Mouse (Mus musculus) adrenal gland, postnatal 10 days (tissue): ENCODE measurements around the gene Cotl1. TPM values are rescaled to one million over a fixed set of nuclear protein-coding genes. Genes with fewer than 3 reads are reported as not detected.
"Not testable (repeated sequence)": the region's sequence is repeated elsewhere in the genome, so short reads cannot be mapped to it uniquely, and the experiment has no call there.

Source experiments
- DNase-seq: peaks from one replicate; pipeline ENCODE4 v3.0.0; 2021; ENCODE audit warnings: mixed read lengths
- long read RNA-seq, 2 experiments: library from polyadenylated mRNA; stranded (forward); transcript quantifications; one replicate each; pipeline ENCODE4 v2.0.0; 2021
- total RNA-seq, 2 experiments: library from RNA; stranded (reverse); gene quantifications; 2 replicates each; pipeline ENCODE4 v1.2.3; 2021

The Cotl1 gene
- total RNA-seq = 10 to 100 TPM; 68.0 to 77.5 TPM
- long read RNA-seq, experiment 1, transcript Cotl1-201 (4 exons, 1,596 nt) = major isoform, 54 of 68 reads
- long read RNA-seq, experiment 1, partial matches to known transcripts = 1 of 68 reads
- long read RNA-seq, experiment 1, other reads (novel, unspliced or antisense) = 13 of 68 reads
- long read RNA-seq, experiment 2, transcript Cotl1-201 (4 exons, 1,596 nt) = major isoform, 32 of 37 reads
- long read RNA-seq, experiment 2, partial matches to known transcripts = 5 of 37 reads
- long read RNA-seq, experiment 2, other reads (novel, unspliced or antisense) = 0 of 37 reads

DNA sequence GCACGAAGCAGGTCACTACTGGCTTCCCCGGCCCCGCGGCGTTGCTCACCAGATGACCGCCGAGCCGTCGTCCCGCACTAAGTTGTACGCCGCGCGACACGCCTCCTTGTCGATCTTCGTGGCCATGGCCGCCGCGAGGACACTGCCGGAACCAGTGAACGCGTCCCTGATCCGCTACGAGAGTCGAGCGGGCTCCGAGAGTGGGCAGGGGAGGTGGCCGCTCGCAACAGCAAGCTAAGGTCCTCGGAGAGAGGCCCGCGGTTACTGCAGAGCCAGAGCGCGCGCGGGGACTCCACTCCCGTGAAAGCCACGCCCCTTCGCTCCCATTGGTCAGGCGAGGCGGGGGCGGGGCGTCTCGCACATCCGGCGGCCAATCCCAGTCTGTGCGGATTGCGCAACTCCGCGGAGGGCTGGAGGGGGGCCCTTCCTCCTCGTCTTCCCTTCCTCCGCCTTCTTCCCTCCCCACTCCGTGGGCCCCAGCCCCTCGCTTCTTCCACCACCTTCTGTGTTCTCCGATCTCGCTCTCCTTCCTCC, at the start of gene Cotl1:
TSS of gene Cotl1 (minus strand) at position 270 of the 534 bp plus-strand sequence.
- peak; percentile 99 for DNase-seq

DNA sequence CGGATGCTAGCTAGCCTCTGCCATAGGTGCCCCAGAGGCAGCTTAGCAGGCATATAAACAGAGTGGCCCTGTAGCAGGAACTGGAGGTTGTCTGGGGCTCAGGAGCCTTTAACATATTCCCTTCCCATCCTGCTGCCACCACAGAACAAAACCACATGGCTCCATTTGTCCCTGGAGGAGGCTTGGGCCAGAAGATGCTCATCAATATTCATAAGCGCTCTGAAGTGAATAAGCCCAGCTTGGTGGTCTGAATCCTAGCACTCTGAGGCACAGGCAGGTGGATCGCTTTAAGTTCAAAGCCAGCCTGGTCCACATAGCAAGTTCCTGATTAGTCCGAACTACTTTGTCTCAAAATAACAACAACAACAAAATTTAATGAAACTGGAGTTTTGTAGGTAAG, 47.7 kb upstream of the Cotl1 start:
- DNase-seq = no peak

DNA sequence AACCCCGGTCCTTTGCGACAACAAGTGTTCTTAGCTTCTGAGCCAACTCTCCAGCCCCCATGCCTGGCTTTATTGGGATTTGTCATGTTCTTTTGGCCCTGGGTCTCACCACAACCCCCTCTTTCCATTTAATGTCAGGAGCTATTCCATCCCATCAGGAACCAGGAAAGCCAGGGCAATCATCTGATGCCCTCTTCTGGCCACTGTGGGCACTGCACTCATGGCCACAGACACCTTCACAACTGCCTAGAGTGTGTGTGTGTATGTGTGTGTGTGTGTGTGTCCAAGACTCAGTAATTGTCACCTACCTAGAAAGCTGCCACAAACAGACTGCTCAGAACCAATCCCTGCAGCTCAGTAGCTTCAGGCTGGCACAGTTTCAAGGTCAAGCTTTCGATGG, 46.8 kb upstream of the Cotl1 start:
- peak; percentile 75 for DNase-seq

DNA sequence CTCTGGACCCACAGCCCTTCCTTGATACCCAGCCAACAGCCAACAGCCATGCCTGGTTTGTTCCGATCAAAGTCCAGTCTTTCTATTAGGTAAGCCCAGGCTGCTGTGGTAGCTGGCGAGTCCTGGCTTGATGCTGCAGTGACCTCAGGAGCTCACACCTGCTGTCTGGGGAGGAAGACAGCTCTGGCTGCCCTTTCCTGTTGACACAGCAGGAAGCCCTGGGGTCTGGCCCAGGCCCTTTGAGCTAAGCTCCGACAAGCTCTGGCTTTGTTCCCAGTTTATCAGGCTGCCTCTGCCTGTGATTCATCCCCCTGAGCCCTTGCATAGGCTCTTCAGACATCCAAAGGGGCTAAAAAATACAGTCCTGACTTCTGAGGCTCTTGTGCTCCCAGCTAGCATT, 45.3 kb upstream of the Cotl1 start:
- DNase-seq = peak; percentile 74

DNA sequence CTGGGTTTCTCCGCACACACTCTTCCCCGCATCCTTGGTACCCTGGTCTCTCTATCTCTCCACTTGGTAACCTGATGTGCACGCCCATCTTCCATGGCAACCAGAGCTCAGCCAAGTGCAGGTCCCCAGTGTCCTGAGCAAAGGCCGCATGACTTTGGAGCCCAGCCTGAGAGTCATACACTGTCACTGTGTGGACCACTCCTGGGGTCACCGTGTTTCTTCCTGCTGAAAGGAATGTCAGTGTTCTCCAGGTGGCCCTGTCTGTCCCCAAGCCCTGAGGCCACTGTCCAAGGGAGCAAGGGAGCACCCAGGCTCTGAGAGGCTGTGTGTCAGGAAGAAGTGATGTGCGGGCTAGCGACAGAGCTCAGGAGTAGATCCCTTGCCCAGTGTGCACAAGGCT, 42.9 kb upstream of the Cotl1 start:
- no peak for DNase-seq

DNA sequence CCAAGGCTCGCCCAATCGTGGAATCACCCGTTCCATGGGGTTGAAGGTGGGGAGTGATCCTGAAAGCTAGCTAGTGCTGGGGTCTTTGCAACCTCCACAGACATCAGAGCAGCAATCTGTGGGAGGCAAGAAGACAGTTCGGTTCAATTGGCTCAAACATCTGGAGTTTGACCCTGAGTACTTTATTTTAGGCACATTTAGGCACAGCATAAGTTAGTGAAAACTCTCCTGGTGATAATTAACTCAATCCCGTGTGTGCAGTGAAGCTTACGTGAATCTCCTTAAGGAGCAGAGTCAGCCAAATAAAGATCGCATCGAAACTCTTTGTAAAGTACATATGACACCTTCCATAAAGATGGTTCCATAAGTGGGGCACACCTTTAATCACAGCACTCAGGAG, 41.6 kb upstream of the Cotl1 start:
- DNase-seq = no peak

DNA sequence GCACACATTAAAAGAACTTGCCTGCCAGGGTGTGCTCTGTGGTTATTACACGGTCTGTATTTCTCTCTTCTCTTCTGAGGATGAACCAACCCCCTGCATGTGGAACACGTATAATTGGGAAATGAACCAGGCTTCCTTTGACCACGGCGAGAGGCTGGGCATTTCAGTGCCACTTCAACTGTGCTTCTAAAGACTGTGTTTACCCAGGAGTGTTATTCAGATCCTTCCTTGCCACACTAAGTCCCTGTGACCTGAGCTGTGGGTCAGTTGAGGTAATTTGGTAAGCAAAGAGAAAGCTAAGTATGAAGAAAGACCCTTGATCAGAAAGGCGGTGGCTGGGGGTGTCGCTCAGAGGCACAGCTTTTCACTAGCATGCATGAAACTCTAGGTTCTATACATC, 41.0 kb upstream of the Cotl1 start:
- no peak for DNase-seq

DNA sequence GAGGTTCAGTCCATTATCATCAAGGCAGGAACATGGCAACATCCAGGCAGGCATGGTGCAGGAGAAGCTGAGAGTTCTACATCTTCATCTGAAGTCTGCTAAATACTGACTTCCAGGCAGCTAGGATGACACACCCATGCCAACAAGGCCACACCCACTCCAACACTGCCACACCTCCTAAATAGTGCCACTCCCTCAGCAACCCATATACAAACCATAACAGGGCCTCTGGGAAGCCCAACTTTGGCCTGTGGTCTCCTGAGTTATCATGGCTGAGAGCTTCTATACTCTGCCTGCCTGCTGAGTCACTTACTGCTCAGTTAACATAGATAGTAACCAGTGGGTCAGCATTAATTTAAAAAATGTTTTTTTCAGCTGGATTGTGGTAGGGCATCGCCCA, 32.8 kb upstream of the Cotl1 start:
- DNase-seq = no peak

DNA sequence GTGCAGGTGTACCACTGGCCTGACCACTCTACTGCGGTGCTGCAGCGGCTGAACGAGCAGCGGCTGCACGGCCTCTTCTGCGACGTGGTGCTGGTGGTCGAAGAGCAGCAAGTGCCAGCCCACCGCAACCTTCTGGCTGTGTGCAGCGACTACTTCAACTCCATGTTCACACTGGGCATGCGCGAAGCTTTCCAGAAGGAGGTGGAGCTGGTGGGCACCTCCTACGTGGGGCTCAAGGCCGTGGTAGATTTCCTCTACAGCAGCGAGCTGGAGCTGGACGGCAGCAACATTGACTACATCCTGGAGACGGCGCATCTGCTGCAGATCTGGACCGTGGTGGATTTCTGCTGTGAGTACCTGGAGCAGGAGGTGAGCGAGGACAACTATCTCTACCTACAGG, 29.3 kb upstream of the Cotl1 start:
- no peak for DNase-seq

DNA sequence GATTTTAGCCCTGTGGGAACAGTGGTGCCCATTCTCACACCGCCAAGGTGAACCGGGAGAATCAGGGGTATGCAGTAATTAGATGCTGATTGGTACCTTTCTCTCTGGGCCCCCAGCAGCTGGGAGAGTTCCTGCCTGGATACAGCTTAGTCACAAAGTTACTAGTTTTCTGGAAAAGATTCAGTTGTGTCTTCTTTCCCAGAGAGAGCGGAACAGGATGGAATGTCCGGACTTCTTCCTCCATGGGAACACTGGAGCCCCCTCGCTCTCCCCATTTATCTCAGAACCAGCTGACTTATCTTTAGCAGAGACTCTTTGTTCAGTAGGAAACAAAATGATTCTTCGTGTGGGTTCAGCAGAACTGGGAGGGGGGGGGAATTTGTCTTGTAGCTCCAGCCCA, 22.4 kb upstream of the Cotl1 start:
- DNase-seq = no peak

DNA sequence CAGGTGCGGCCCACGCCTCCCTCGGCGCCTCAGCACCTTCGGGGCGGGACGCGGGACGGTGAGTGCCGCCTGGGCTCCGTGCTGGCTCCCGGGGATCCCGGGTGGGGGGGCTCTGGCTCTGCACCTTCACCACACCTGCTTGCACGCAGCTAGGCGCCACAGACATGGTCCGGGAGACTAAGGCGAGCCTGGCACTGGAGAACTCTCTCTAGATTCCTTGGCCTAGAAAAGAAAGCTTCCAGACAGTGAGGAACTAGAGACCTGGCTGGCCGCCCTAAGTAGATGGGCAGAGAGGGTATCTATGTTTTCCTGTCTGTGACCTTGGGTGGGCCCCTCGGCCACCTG, 22.0 kb upstream of the Cotl1 start:
- no peak for DNase-seq

DNA sequence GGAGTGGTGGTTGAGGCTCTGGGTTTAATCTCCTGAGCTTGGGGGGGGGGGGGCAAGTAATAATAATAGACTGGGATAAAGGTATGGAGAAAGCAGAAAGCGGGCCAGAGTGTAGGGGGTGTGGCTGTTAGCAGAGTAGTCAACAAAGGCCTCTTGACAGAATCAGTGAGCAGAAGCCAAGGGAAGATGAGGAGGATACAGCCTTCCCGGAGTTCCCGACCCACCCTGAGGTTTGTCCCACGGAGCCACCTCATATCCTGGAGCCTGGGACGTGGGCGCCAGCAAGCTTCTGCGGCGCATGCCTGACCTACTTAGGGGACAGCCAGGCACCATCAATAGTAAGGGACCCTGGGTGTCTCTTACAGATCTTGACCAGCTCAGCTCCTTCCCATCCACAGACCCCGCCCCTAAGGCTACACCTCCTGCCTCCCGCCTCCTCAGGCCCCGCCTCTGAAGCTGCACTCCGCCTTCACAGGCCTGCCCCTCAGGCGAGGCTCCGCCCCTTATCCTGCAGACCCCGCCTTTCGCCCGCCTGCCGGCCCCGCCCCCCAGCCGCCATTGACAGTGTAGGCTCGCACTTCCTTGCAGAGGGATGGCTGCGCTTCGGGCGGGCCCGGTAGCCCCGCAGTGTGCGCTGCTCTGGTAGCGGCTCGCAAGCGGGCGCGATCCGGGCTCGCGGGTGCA, 21.5 kb upstream of the Cotl1 start, which contains the start of gene Klhl36:
TSS of gene Klhl36 (plus strand) at position 561 of the 684 bp plus-strand sequence.
- DNase-seq = peak; percentile 99

DNA sequence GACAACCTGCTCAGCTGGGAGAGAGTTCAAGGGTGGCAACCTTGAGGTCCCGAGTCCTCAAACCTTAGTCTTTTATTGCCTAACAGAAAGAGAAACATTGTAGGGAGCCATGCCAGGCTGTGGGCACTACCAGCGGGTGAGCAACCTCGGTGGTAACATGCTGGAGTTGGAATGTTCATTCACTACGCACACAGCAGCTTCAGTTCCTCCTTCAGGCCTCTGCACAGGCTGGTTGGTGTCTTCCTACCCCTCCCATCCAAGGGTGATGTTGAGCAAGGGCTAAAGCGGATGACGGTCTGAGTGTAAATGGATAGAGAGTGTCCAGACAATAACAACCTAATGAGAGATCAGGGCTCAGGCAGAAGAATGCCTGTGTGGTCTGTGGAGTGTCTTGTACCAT, 17.4 kb upstream of the Cotl1 start:
- DNase-seq = no peak

DNA sequence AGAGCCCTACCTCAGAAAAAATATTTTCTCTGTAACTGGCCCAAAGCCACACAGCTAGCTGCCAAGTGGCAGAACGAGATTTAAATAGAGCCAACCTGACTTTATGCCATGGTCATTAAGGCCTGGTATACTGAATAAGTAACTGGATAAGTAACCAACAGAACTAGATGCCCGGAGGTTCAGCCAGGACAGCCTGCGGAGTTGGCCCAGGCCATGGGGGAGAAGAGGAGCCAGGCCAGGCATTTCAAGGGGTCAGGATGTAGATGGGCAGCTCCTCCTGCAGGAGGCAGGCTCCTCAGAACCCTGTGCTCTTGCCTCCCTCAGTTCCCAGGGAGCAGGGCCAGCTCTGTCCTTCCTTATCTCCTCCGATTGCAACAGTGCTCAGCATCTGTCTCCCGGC, 15.3 kb upstream of the Cotl1 start:
- DNase-seq = peak; percentile 44

DNA sequence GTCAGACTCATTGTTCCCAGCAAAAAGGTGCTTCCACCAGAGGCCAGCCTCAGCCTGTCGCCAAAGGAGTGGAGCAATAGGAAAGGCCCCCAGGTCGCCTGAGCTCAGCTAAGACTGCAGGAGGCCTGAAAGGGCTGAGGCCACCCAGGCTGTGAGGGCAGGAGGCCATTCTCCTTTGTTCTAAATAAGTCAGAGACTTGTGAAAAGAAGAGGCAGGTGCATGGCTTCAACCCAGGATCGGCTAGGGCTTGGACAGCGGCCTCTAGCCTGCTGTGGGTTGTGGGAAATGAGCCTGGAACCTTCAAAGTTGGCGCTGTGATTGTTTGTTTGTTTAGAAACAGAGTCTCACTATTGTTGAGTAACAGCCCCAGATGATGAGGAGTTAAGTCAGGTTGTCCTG, 13.7 kb upstream of the Cotl1 start:
- DNase-seq = no peak

DNA sequence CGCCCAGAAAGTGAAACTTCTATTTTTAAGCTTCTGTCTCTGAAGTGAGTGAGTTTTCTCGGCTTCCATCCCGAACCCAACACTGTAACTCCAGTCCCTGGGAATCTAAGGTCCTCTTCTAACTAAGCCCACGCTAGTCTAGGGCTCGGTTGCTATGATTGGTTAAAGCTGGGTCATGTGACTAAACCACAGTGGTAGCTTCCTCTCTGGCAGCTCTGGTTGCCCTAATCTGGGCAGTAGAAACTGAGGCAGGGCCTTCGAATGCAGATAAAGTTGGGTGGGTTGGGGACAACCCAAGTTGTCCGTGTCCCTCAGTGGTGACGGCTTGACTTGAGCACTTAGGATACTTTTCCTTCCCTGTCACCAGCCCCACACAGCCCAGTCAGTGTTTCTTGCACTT, 13.2 kb upstream of the Cotl1 start:
- DNase-seq = no peak

DNA sequence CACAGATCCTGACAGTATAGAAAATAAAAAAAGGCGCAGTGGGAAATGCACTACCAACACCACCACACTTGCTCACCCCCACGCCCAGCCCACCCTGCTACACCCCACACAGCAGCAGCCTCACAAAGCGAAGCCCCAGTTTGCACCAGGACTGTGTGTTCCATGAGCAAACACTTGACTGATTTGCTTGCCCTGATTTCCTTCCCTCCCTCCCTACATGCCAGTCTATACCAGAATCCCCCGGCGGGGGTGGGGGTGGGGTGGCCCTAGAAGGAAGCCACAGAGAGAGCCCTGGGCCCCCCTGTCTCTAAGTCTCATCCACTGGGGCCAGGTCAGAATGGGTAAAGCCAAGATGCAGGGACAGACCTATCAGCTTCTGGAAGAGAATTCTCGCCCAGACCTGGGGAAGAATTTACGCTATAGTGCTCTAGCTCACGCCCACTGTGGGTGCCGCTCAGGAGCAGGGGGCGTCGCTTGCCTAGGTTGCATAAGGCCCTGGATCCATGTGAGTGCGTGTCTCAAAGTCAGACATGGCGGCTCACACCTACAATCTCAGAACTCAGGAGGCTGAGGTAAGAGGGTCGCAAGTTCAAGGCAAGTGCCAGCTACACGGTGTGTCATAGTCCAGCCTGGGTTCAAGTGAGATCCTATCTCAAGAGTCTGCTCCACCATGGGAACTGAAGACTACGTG, 7.0 kb upstream of the Cotl1 start:
- no peak for DNase-seq

DNA sequence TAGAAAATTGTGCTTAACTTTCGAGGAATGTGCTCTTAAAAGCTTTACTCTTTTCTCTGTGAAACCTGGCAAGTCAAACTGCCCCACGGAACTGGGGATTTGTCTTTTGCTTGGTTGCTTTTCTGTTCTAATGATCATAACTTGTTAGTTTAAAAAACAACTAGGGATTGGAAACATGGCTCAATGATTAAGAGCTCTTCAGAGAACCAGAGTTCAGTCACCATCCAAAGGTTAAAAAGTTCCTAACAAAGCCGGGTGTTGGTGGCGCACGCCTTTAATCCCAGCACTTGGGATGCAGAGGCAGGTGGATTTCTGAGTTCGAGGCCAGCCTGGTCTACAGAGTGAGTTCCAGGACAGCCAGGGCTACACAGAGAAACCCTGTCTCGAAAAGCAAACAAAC, 5.4 kb upstream of the Cotl1 start:
- not testable (repeated sequence) for DNase-seq

DNA sequence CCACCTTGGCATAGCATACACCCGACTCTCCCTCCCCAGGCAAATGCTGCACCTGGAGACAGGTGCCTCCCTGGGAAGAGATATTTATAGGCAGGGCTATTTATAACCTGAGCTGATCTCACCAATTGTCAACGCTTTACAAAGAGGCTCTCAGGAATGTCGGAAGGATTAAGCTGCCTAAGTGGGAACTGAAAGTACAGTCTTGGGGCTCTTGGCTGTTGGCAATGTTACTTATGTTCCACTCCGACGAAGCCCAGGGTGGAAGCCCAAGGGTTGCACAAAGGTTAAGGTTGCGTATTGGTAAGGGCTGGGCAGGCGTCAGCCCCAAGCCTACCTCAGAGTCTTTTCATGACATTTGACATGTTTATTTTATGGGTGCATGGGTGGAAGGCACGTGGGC, 4.2 kb upstream of the Cotl1 start:
- DNase-seq = no peak

DNA sequence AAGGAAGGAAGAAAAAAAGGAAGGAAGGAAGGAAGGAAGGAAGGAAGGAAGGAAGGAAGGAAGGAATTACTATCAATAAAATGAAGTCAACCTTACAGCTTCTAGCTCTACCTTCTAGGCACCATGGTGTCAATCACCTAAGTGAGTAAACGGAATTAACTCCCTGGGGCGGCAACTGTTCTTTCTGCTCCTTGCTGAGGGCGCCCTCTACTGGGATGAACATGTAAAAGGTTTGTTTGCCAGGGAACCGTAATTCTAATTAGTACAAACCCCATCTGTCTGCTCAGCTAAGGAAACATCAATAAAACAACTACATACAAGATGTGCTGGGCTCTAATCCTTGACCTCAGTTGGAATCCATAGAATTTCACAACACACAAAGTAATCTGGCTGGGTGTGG, 3.1 kb upstream of the Cotl1 start:
- DNase-seq = peak; percentile 86

DNA sequence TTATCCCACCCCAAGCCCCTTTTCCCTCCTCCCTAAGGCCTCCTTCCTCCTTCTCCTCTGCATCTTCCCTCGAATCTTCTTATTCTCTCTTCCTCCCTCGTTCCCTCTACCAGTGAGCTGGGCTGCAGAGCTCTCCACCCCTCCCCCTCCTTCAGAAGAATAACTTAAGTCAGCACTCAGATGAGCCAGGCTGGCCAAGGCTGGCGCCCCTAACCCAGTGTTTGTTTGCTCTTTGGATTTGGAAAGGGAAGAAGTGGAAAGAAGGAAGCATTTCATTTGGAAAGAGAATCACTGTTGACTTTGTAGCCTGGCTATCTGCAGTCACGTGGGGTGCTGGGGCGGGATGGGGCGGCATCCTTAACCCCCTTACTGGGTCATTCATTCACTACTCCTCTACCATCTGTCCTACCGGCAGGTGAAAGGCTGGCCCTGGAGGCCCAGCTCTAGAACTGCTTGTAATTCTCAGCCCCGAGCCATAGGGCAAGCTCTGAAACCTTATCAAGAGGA, 614 bp upstream of the Cotl1 start:
- DNase-seq = no peak

DNA sequence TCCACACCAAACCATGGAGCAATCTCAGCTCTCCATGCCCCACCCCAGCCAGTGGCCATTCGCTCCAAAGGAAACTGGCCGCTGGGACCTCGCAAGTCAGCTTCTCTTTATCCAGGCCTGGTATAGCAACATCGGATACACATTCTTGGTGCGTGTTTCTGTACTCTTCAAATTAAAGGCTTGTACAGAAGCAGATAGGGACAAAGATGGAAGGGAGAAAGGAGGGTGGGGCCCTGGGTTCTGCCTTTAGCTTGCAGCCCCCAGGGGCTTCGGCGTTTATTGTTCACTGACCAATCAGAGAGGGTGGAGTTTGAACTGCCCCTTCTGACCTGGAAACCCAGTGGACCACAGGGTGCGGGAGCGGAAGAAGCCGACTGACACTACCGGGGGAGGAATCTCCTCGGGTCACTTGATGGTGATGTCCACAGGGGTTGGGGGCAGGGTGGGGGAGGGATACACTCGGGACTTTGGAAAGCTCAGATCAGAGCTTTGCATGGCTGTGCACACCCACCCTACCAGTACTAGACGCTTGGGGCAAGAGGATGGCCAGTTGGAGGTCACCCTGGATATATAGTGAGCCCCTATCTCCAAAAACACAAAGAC, 824 bp downstream of the Cotl1 start:
- DNase-seq = peak; percentile 32

DNA sequence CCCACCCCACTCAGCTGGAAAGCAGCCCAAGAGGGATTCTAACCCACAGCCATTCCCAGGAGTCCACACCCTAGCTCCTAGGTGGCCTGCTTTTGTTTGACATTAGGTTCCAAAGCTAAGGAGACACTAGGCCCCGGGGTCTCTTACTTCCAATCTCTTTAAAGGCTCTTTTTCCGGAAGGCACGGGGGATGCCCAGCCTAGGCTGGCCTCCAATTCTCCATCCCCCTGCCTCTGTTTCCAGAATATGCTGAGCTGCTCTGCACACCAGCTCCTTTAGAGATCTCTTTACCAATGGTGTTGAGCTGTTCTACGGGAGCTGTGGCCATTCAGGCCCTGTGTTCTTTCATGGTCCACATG, 1.4 kb downstream of the Cotl1 start:
- DNase-seq = no peak
